Mouse (Mus musculus) liver, embryonic 14.5 days (tissue): Measurements from ENCODE around the gene Olfr157.

Experiments used
- CTCF ChIP-seq: IDR thresholded peaks from 2 replicates; pipeline ENCODE4 v1.5.1; 2016; ENCODE audit warnings: antibody characterized with exemption, low read depth, control low read depth
- EP300 ChIP-seq: IDR thresholded peaks from 2 replicates; pipeline ENCODE4 v1.6.1; 2016; ENCODE audit warnings: antibody characterized with exemption, low read depth

DNA sequence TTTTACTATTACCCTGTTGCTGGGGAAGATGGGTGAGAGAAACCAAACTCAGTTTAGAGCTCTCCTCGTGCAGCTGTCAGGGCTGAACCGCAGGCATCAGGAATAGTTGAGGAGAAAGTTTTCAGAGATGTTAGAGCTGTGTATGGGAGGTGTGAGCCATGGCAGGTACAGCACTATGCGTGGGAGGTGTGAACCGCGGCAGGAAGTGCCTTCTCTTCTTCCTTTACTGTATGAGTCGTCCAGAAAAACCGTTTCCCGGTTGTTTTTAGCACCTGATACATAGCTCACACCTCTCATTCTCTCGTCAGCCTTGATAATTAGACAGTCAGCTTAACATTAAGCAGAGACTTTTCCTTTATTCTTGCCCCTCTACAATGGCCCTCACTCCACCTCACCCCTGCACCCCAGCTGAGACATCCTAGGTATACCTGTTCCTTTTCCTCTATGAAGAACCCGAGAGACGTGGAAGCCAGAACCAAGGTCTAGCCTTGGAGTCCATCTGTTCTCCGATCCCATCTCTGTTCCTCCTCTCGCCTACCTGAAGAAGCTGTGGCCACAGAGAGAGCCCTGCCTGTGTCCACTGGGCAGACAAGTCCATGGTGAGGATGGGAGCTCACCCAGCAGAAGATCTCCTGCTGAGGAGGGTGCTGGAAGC, 17.0 kb downstream of the Olfr157 start:
- TF ChIP-seq CTCF (no peak), EP300 (no peak)
